Mouse (Mus musculus) small intestine, adult 2 months (tissue): ENCODE measurements around the gene Trpc5.

ENCODE experiments used
- CTCF ChIP-seq: fragments of 200-500 bp; IDR thresholded peaks from 2 replicates; pipeline ENCODE4 v1.5.1; 2012; ENCODE audit warnings: low read depth, mild to moderate bottlenecking, control low read depth, inconsistent platforms, low read length, moderate library complexity, mixed read lengths; ENCODE audit not compliant: insufficient replicate concordance, insufficient read length; ENCODE audit errors: extremely low read depth
- POLR2A ChIP-seq: fragments of 200-500 bp; IDR thresholded peaks from 2 replicates; pipeline ENCODE4 v1.6.1; 2012; ENCODE audit warnings: low read depth, mild to moderate bottlenecking, control low read depth, inconsistent platforms, low read length, moderate library complexity

- no peak for TF ChIP-seq POLR2A
- TF ChIP-seq CTCF = no peak
These were observed 223.6 kb downstream of the Trpc5 start for GRCm38 (mm10) chrX:144464416-144464815.
